Mouse (Mus musculus) liver, embryonic 12.5 days (tissue): ENCODE results near the gene Polr3h. TPM values are rescaled to one million over a fixed set of nuclear protein-coding genes. Genes with fewer than 3 reads are reported as not detected.

Source experiments
- ATAC-seq: fragments of 200-750 bp; cut with Nextera tagmentation; 2 replicates; pipeline ENCODE4 v1.8.0; 2017; ENCODE audit warnings: moderate number of reproducible peaks, mild to moderate bottlenecking, moderate library complexity
- H3K27ac ChIP-seq: fragments of 300-500 bp; sonication (generic); 2 replicates; pipeline ENCODE4 v1.5.1; 2016; ENCODE audit warnings: mild to moderate bottlenecking
- H3K27me3 ChIP-seq: fragments of 300-500 bp; sonication (generic); replicated peaks from 2 replicates; pipeline ENCODE4 v1.6.1; 2016; ENCODE audit warnings: mild to moderate bottlenecking, moderate library complexity
- H3K36me3 ChIP-seq: fragments of 300-500 bp; sonication (generic); 2 replicates; pipeline ENCODE4 v1.6.1; 2016; ENCODE audit warnings: mild to moderate bottlenecking, moderate library complexity
- H3K4me1 ChIP-seq: fragments of 300-500 bp; sonication (generic); 2 replicates; pipeline ENCODE4 v1.6.1; 2016
- H3K4me2 ChIP-seq: fragments of 300-500 bp; sonication (generic); 2 replicates; pipeline ENCODE4 v1.6.1; 2016; ENCODE audit warnings: mild to moderate bottlenecking, moderate library complexity
- H3K4me3 ChIP-seq: fragments of 300-500 bp; sonication (generic); 2 replicates; pipeline ENCODE4 v1.5.1; 2016; ENCODE audit warnings: mild to moderate bottlenecking, moderate library complexity
- H3K9ac ChIP-seq: fragments of 300-500 bp; sonication (generic); 2 replicates; pipeline ENCODE4 v1.6.1; 2016; ENCODE audit warnings: mild to moderate bottlenecking, moderate library complexity
- H3K9me3 ChIP-seq: fragments of 300-500 bp; sonication (generic); replicated peaks from 2 replicates; pipeline ENCODE4 v1.6.1; 2016; ENCODE audit warnings: mild to moderate bottlenecking, moderate library complexity
- WGBS: fragments of 180-500 bp; shearing (Covaris S2); methylation state at CpG from one replicate; pipeline ENCODE4 v1.1.7; 2016; ENCODE audit not compliant: insufficient replicate concordance; 5-methylcytosine and 5-hydroxymethylcytosine counted together
- polyA plus RNA-seq: library from polyadenylated mRNA; unstranded; fragments of >200 nt; fragmentation: Nextera tagmentation; extraction: Ambion mirVana; gene quantifications from 2 replicates; pipeline ENCODE4 v1.2.1, GENCODE M21; 2016

The Polr3h gene
- polyA plus RNA-seq, 1 experiment from 2014 or later = 87.2 TPM

DNA sequence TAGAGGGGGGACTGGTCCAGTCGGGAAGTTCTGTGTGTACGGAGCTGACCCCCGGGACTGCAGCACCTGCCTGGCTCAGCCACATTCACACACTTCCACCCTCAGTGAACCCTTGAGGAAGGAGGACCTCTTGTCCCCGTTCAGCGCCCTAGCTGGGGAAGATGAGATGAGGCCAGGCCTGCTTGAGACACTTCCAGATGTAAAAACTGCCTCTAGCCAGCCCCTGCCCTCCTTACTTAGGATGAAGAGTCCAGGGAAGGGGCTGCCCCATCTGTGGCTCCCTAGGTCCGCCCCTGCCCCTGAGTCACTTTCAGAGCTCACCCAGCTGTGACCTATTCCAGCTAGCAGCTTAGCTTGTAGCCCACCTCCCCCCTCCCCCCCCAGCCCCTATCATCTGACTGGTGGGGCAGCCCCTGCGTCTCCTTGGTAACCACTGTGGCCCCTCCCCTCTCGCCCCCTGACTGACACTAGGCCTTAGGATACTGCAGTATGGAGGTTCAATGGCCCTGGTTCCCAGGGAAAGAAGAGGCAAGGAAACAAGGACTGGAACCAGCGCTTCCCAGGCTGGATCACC lies 17.2 kb upstream of the Polr3h start:
- H3K4me3 ChIP-seq = no peak overlapping the region
- H3K27me3 ChIP-seq = peaks cover 5% of the 10 kb centered on the region; the same call in 1 of the 2 replicates
- no peak for ATAC-seq
- no peaks in the 10 kb centered on the region for H3K9me3 ChIP-seq
- H3K27ac ChIP-seq = no peak overlapping the region
- WGBS = 29% methylated on average over 9 of the region's 9 CpGs
- H3K4me2 ChIP-seq = no peak overlapping the region
- peaks cover 33% of the 10 kb centered on the region for H3K4me1 ChIP-seq
- no peaks in the 10 kb centered on the region for H3K36me3 ChIP-seq
- H3K9ac ChIP-seq = no peak overlapping the region

DNA sequence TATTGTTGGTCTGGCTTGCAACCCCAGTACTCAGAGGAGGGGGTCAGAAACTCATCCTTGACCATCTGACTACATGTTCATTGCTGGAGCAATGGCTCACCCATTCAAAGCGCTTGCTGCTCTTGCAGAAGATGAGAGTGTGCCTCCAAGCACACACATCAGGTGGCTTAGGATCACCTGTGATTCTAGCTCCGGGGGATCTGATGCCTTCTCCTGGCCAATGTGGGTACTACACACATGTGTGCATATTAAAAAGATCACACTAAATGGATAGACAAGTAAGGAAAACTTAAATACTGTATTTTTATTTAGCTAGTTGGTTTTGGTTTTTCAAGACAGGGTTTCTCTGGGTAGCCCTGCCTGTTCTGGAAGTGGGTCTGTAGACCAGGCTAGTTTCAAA lies 15.0 kb upstream of the Polr3h start:
- H3K27me3 ChIP-seq = peaks cover 28% of the 10 kb centered on the region
- H3K4me1 ChIP-seq = peaks cover 52% of the 10 kb centered on the region
- no peak overlapping the region for H3K27ac ChIP-seq
- H3K4me3 ChIP-seq = no peak overlapping the region
- H3K4me2 ChIP-seq = no peak overlapping the region
- no peak overlapping the region for H3K9ac ChIP-seq
- WGBS = 78% methylated on average over 2 of the region's 2 CpGs
- no peaks in the 10 kb centered on the region for H3K36me3 ChIP-seq
- no peaks in the 10 kb centered on the region for H3K9me3 ChIP-seq
- ATAC-seq = no peak

DNA sequence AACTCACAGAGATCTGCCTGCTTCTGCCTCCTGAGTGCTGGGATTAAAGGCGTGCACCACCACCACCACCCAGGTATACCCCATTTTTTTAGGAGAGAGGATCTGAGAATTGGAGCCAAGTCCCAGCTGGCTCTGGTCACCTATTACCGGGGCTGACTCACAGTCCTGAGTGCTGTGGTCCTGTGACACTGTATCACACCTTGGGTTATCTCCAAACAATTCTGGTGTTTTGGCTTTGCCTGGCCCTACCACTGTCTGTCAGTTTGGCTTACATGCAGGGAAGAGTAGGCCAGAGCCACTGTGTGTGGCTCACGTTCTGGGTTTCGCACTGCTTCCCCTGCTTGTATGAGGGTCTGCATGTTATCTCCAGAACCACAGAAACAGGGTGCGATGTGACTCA lies 14.2 kb upstream of the Polr3h start:
- Histone ChIP-seq H3K27me3 (peaks cover 33% of the 10 kb centered on the region), H3K36me3 (no peaks in the 10 kb centered on the region), H3K4me3 (no peak overlapping the region), H3K4me1 (peaks cover 52% of the 10 kb centered on the region), H3K9ac (peak overlapping the region; percentile 17; the same call in 1 of the 2 replicates), H3K27ac (0 out of 2 replicates have a peak overlapping the region, but pooled peaks have one; percentile 11), H3K9me3 (no peaks in the 10 kb centered on the region), H3K4me2 (no peak overlapping the region)
- WGBS = 76% methylated on average over 5 of the region's 5 CpGs
- no peak for ATAC-seq

DNA sequence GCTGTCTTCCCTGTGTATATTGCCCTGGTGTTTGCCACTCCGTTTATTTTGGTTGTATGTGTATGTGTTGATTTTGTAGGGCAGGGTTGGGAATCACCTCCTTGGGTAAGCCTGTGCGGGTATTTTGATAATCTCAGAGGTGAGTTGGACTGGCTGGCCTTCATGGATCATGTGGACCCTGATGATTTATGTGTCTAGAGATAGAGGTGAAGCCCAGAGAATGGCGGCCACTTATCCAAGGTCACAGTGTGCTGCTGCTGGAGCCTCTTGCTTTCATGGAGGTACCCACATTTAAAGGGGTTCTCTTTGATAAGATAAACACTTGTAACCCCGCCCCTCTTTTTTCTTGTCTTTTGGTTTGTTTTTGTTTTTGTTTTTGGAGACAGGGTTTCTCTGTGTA lies 13.7 kb upstream of the Polr3h start:
- H3K9me3 ChIP-seq = no peaks in the 10 kb centered on the region
- peak overlapping the region; percentile 17; the same call in 1 of the 2 replicates for H3K9ac ChIP-seq
- H3K36me3 ChIP-seq = no peaks in the 10 kb centered on the region
- peaks cover 35% of the 10 kb centered on the region for H3K27me3 ChIP-seq
- no peak overlapping the region for H3K4me3 ChIP-seq
- no peak overlapping the region; the same call in 1 of the 2 replicates for H3K27ac ChIP-seq
- H3K4me2 ChIP-seq = no peak overlapping the region
- WGBS = 47% methylated on average over 4 of the region's 4 CpGs
- peaks cover 52% of the 10 kb centered on the region for H3K4me1 ChIP-seq
- peak; percentile 62 for ATAC-seq

DNA sequence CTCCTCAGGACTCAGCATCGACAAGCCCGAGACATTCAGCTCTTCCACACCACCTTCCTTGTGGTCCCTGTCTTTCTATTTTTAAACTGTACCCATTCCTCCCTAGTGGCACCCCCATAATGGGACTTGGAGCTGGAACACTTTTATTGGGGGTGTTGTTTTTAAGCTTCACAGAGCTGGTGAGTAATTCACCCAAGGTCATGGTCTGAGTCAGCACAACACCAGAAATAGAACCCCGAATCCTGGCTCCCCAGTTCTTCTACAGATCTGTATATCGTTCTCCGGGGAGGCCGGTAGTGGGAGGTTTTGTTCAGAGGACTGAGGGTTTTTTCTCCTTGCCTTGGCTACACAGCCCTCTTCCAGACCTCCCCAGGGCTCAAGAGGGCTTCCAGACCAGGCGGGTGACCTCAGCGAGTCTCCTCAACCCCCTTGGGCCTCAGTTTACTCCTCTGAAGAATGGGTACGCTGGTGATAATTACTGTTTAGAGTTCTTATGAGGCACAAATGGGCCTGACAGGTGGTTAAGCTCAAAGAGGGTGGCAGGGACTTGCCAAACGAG lies 13.2 kb upstream of the Polr3h start:
- ATAC-seq = no peak
- Histone ChIP-seq H3K36me3 (no peaks in the 10 kb centered on the region), H3K4me3 (no peak overlapping the region), H3K9ac (no peak overlapping the region), H3K27ac (no peak overlapping the region; the same call in 1 of the 2 replicates), H3K4me1 (peaks cover 52% of the 10 kb centered on the region), H3K27me3 (peaks cover 36% of the 10 kb centered on the region), H3K9me3 (no peaks in the 10 kb centered on the region), H3K4me2 (no peak overlapping the region)
- WGBS = 82% methylated on average over 10 of the region's 10 CpGs

DNA sequence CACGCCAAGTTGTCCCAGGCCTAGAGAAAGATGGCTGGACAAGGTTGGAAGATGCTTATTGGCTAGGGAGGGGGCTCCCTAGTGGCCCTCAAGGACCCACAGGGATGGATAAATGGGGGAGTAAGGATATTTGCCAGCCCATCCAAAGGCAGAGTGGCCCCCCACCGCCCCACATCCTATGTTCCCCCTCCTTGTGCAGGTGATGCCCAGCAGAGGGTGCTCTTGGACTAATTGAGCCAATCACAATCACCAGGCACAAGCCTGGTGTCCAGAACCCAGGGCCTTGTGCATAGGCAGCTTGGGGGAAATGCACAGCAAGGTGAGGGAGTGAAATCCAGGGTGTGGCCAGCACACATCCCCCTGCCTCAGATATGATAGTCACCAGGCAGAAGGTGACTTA lies 12.2 kb upstream of the Polr3h start:
- no peaks in the 10 kb centered on the region for H3K9me3 ChIP-seq
- no peak overlapping the region for H3K4me2 ChIP-seq
- H3K4me3 ChIP-seq = no peak overlapping the region
- H3K4me1 ChIP-seq = peaks cover 54% of the 10 kb centered on the region
- peak; percentile 20; the same call in 1 of the 2 replicates for ATAC-seq
- peaks cover 43% of the 10 kb centered on the region for H3K27me3 ChIP-seq
- no peak overlapping the region; the same call in 1 of the 2 replicates for H3K27ac ChIP-seq
- WGBS = 33% methylated on average over 2 of the region's 2 CpGs
- H3K9ac ChIP-seq = no peak overlapping the region
- no peaks in the 10 kb centered on the region for H3K36me3 ChIP-seq

DNA sequence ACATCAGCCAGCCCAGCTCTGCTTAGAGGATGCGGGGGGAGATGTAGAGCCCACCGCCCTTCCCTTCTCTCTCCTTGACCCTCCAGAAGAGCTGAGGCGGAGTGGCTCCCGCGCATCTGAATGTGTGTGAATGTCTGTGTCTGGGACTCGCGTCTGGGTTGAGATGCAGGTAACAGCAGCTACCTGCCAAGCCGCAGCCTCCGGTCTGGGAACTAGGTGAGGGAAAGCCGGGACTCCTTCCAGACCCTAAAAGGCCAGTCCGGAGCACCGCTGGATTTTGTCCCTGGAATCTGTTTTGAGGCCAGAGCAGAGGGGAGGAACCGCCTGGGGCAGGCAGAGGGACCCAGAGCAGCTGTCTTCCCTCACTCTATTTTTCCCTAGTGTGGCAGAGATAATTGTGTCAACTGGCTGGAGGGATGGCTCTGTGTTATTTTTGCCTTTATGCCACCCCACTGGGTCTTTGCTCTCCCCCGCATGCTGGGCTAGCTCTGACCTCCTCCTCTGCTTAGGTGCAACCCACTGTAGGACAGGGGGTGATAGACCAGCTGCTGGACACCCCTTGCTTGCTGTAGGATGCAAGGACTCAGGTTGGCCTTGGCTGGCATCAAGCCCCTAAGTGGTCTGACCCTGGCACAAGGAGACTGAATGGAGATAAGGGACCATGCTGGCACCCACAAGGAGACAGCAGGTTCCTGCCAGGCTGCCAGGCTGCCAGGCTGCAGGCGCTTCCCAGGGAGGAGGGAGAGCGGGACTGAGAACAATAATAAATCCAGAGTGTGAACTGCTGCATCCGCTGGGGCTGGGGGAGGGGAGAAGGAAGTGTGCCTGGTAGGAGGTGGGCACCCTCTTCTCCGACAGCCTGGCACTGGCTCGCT lies 11.3 kb upstream of the Polr3h start:
- no peaks in the 10 kb centered on the region for H3K36me3 ChIP-seq
- H3K27ac ChIP-seq = no peak overlapping the region
- peaks cover 47% of the 10 kb centered on the region for H3K27me3 ChIP-seq
- H3K4me3 ChIP-seq = peak overlapping the region; percentile 26
- H3K4me2 ChIP-seq = peak overlapping the region; percentile 46
- no peak overlapping the region for H3K9ac ChIP-seq
- no peaks in the 10 kb centered on the region for H3K9me3 ChIP-seq
- H3K4me1 ChIP-seq = peaks cover 59% of the 10 kb centered on the region
- 16% methylated on average over 19 of the region's 19 CpGs for WGBS
- ATAC-seq = no peak

DNA sequence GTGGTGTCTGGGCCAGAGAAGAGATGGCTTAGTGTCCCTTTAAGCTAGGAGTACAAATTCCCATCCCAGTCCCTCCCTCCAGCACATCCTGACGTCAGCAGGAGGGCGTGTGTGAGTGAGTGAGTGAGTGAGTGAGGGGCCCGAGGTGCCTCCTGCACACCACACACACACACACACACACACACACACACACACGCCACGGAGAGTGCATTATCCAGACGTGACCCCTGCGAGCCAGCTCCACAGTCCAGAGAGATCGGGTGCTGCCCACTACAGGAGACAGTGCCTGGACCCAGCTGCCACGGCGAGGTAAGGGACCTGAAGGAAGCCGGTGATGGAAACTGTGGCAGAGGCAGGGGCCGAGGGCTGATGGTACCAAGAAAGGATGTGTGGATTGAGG lies 10.6 kb upstream of the Polr3h start, which contains the start of gene Csdc2:
TSS of gene Csdc2 (plus strand) at position 81 of the 400 bp plus-strand sequence.
- Histone ChIP-seq H3K4me3 (peak within 1 kb of the TSS; percentile 26), H3K36me3 (no peaks in the 10 kb centered on the region), H3K4me2 (peak within 1 kb of the TSS; percentile 46), H3K9me3 (no peaks in the 10 kb centered on the region), H3K27me3 (peaks cover 51% of the 10 kb centered on the region), H3K4me1 (peaks cover 54% of the 10 kb centered on the region), H3K9ac (no peak within 1 kb of the TSS), H3K27ac (no peak within 1 kb of the TSS; the same call in 1 of the 2 replicates)
- 10% methylated on average over 12 of the region's 12 CpGs for WGBS
- 0 out of 2 replicates have a peak, but pooled peaks have one; percentile 14 for ATAC-seq

DNA sequence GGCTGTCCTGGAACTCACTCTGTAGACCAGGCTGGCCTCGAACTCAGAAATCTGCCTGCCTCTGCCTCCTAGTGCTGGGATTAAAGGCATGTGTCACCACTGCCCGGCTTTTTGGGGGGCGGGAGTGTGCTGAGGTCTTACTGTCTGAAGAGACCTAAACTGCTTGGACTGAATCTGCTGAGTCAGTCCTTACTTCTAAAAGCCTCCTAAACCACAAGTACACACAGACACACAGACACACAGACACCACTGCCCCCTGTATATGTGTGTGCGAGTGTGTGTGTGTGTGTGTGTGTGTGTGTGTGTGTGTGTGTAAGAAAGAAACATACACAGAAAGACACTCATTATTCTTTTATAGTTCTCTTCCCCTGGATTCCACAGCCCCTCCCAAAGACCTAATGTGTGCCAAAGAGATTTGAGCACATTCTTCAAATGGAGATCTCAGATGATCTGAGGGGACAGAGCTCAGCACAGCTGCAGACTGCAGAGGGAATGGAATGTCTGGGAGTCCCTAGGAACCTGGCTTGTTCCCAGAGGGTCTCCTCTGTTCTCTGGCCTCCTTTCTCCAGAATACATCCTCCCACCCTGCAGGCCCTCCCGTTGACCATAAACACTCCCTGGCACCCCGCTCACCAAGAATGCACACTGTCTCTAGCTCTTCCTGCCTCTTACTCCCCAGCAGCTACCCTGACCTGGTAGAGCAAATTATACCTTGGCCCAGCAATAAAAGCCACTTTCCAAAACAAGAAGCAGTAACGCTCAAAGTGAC lies 10.0 kb upstream of the Polr3h start:
- ATAC-seq = no peak
- no peak overlapping the region; the same call in 1 of the 2 replicates for H3K27ac ChIP-seq
- no peaks in the 10 kb centered on the region for H3K9me3 ChIP-seq
- H3K4me1 ChIP-seq = peaks cover 54% of the 10 kb centered on the region
- H3K4me2 ChIP-seq = peak overlapping the region; percentile 46
- 43% methylated on average over 7 of the region's 7 CpGs for WGBS
- H3K27me3 ChIP-seq = peaks cover 51% of the 10 kb centered on the region
- no peaks in the 10 kb centered on the region for H3K36me3 ChIP-seq
- H3K4me3 ChIP-seq = peak overlapping the region; percentile 26; the same call in 1 of the 2 replicates
- no peak overlapping the region for H3K9ac ChIP-seq

DNA sequence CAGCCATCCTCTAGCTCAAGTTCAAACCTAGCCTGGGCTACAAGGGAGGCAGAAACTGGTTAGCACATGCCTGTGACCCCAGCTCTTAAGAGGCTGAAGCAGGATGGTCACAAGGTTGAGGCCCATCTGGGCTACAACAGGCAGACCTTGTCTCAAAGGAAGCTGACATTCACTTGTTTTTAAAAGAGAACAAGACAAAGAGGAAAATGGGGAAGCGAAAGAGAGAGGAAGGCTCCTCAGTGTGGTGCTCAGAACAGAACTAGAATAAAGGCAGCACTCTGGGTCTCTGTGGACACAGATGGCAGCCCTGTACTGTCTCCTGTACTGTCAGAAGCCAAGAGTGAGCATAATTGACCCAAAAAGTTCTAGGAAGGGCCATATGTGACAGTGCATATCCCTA lies 7.9 kb upstream of the Polr3h start:
- Histone ChIP-seq H3K27ac (no peak overlapping the region), H3K27me3 (peaks cover 51% of the 10 kb centered on the region), H3K4me3 (no peak overlapping the region), H3K4me1 (peaks cover 37% of the 10 kb centered on the region), H3K4me2 (no peak overlapping the region), H3K9ac (no peak overlapping the region), H3K36me3 (no peaks in the 10 kb centered on the region), H3K9me3 (no peaks in the 10 kb centered on the region)
- 70% methylated on average over 1 of the region's 1 CpGs for WGBS
- ATAC-seq = no peak

DNA sequence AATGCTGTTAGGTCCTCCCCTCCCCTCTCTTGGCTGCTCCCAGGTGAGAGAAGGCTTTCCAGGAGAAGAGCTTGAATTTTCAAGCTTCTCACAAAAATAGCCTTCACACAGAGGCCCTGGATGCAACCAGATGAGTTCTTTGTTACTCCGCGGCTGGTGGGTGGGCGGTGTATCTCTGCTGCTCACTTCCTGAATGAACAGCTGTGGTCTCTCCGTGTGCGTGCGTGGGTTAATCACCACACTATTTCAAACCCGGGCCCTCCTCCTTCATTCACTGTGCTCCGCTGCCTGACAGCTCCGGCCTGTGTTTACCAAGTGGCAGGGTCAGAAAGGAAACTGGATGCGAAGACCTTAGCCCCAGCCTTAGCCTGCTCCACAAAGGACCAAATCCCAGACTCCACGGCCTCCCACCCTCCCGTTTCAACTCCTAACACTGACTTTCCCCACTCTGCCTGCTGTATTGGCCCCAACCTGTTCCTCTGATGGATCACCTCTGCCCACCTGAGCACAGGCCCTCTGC lies 7.0 kb upstream of the Polr3h start:
- no peak for ATAC-seq
- Histone ChIP-seq H3K27me3 (peaks cover 49% of the 10 kb centered on the region), H3K36me3 (no peaks in the 10 kb centered on the region), H3K4me2 (no peak overlapping the region), H3K9me3 (no peaks in the 10 kb centered on the region), H3K27ac (no peak overlapping the region), H3K4me3 (no peak overlapping the region), H3K9ac (no peak overlapping the region), H3K4me1 (peaks cover 27% of the 10 kb centered on the region; the same call in 1 of the 2 replicates)
- 33% methylated on average over 12 of the region's 12 CpGs for WGBS
